Mouse (Mus musculus) bone marrow macrophage, adult 2 months (primary cell): Measurements from ENCODE around the gene Dennd5b.

Experiments used
- CTCF ChIP-seq: IDR thresholded peaks from 2 replicates; pipeline ENCODE4 v1.5.1; 2012; ENCODE audit warnings: low read depth, mild to moderate bottlenecking, low read length, moderate library complexity
- POLR2A ChIP-seq: IDR thresholded peaks from 2 replicates; pipeline ENCODE4 v1.6.1; 2012; ENCODE audit warnings: mild to moderate bottlenecking, low read depth, low read length, borderline replicate concordance

DNA sequence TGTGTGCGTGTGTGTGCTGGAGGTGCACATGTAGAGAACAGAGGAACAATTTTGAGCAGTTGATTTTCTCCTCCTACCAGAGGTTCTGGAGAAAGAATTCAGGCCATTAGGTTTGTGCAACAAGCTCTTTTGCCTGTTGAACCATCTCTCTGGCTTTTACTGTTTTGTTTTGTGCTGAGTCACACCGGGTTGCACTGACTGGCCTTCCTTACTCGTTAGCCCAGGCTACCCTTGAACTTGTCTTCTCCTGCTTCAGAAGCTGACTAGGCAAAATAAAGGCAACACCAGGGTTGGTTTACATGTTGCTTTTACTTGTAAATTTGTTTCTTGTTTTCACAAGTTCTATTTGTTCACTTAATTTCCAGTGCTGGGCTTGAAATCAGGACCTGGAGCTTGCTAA is 21.6 kb upstream of the Dennd5b start:
- TF ChIP-seq CTCF (no peak), POLR2A (no peak)
